Mouse (Mus musculus) kidney, embryonic 16.5 days (tissue): ENCODE data around the gene Trnp1. TPM values are rescaled to one million over a fixed set of nuclear protein-coding genes. Genes with fewer than 3 reads are reported as not detected.

Experiments
- ATAC-seq: fragments of 200-750 bp; cut with Nextera tagmentation; 2 replicates; pipeline ENCODE4 v1.8.0; 2017; ENCODE audit warnings: moderate TSS enrichment; ENCODE audit not compliant: low FRiP score, low TSS enrichment
- H3K27ac ChIP-seq: fragments of 300-500 bp; sonication (generic); 2 replicates; pipeline ENCODE4 v1.5.1; 2014; ENCODE audit warnings: low read length
- H3K27me3 ChIP-seq: fragments of 300-500 bp; sonication (generic); 2 replicates; pipeline ENCODE4 v1.6.1; 2014; ENCODE audit warnings: low read length, control low read depth, mixed read lengths; ENCODE audit not compliant: insufficient read depth
- H3K36me3 ChIP-seq: fragments of 300-500 bp; sonication (generic); 2 replicates; pipeline ENCODE4 v1.6.1; 2014; ENCODE audit warnings: low read length, control low read depth, mixed read lengths; ENCODE audit not compliant: insufficient read depth
- H3K4me1 ChIP-seq: fragments of 300-500 bp; sonication (generic); 2 replicates; pipeline ENCODE4 v1.6.1; 2014; ENCODE audit warnings: low read length, control low read depth, mixed read lengths; ENCODE audit not compliant: insufficient read depth
- H3K4me2 ChIP-seq: fragments of 300-500 bp; sonication (generic); replicated peaks from 2 replicates; pipeline ENCODE4 v1.6.1; 2014; ENCODE audit warnings: low read depth, low read length
- H3K4me3 ChIP-seq: fragments of 300-500 bp; sonication (generic); 2 replicates; pipeline ENCODE4 v1.5.1; 2014; ENCODE audit warnings: mild to moderate bottlenecking, low read length
- H3K9ac ChIP-seq: fragments of 300-500 bp; sonication (generic); replicated peaks from 2 replicates; pipeline ENCODE4 v1.6.1; 2014; ENCODE audit warnings: low read length
- H3K9me3 ChIP-seq: fragments of 300-500 bp; sonication (generic); 2 replicates; pipeline ENCODE4 v1.6.1; 2016; ENCODE audit warnings: low read length, control low read depth
- WGBS: fragments of 180-500 bp; shearing (Covaris S2); extraction: QIAGEN DNeasy Blood & Tissue Kit; methylation state at CpG from one replicate; pipeline ENCODE4 v1.1.7; 2014; 5-methylcytosine and 5-hydroxymethylcytosine counted together
- polyA plus RNA-seq: library from polyadenylated mRNA; unstranded; fragments of >200 nt; fragmentation: Nextera tagmentation; extraction: Ambion mirVana; gene quantifications from 2 replicates; pipeline ENCODE4 v1.2.1, GENCODE M21; 2015

The Trnp1 gene
- polyA plus RNA-seq, 1 experiment from 2014 or later, result 0.75 TPM

GRCm38 (mm10) chr4:133448708-133449388, 49.5 kb downstream of the Trnp1 start:
- Histone ChIP-seq H3K9ac (no peak overlapping the region), H3K4me2 (no peak overlapping the region), H3K4me1 (0 out of 2 replicates have a peak, but pooled peaks cover 9% of the 10 kb centered on the region), H3K27ac (no peak overlapping the region), H3K9me3 (no peaks in the 10 kb centered on the region), H3K4me3 (no peak overlapping the region), H3K36me3 (no peaks in the 10 kb centered on the region), H3K27me3 (no peaks in the 10 kb centered on the region)
- no peak for ATAC-seq
- 60% methylated on average over 8 of the region's 8 CpGs for WGBS

- H3K36me3 ChIP-seq, result no peaks in the 10 kb centered on the region
Measured at GRCm38 (mm10) chr4:133447967-133448366, 50.4 kb downstream of the Trnp1 start.

GRCm38 (mm10) chr4:133447366-133447765, 51.0 kb downstream of the Trnp1 start:
- 0 out of 2 replicates have a peak, but pooled peaks cover 9% of the 10 kb centered on the region for H3K4me1 ChIP-seq
- no peak for ATAC-seq
- no peak overlapping the region for H3K27ac ChIP-seq
- H3K27me3 ChIP-seq, result no peaks in the 10 kb centered on the region
- no peaks in the 10 kb centered on the region for H3K9me3 ChIP-seq
- H3K9ac ChIP-seq, result no peak overlapping the region
- H3K36me3 ChIP-seq, result no peaks in the 10 kb centered on the region
- H3K4me2 ChIP-seq, result no peak overlapping the region
- no peak overlapping the region for H3K4me3 ChIP-seq
- 61% methylated on average over 5 of the region's 5 CpGs for WGBS

More at GRCm38 (mm10) chr4:133447967-133448366, 50.4 kb downstream of the Trnp1 start:
- 84% methylated on average over 11 of the region's 11 CpGs for WGBS
- Histone ChIP-seq H3K4me3 (no peak overlapping the region), H3K4me1 (0 out of 2 replicates have a peak, but pooled peaks cover 9% of the 10 kb centered on the region), H3K4me2 (no peak overlapping the region), H3K27ac (no peak overlapping the region), H3K27me3 (no peaks in the 10 kb centered on the region), H3K9ac (no peak overlapping the region), H3K9me3 (no peaks in the 10 kb centered on the region)
- no peak for ATAC-seq

- H3K9me3 ChIP-seq, result no peaks in the 10 kb centered on the region
- H3K36me3 ChIP-seq, result no peaks in the 10 kb centered on the region
- no peak overlapping the region for H3K9ac ChIP-seq
- no peak overlapping the region for H3K4me3 ChIP-seq
- ATAC-seq, result no peak
- H3K27me3 ChIP-seq, result no peaks in the 10 kb centered on the region
- WGBS, result 89% methylated on average over 5 of the region's 5 CpGs
- H3K4me2 ChIP-seq, result no peak overlapping the region
- H3K27ac ChIP-seq, result no peak overlapping the region
- 0 out of 2 replicates have a peak, but pooled peaks cover 9% of the 10 kb centered on the region for H3K4me1 ChIP-seq
Measured at GRCm38 (mm10) chr4:133445727-133446126, 52.6 kb downstream of the Trnp1 start.

- H3K4me1 ChIP-seq, result peaks cover 16% of the 10 kb centered on the region
- H3K27me3 ChIP-seq, result no peaks in the 10 kb centered on the region
- no peak overlapping the region for H3K4me3 ChIP-seq
- H3K4me2 ChIP-seq, result no peak overlapping the region
- H3K36me3 ChIP-seq, result no peaks in the 10 kb centered on the region
- no peaks in the 10 kb centered on the region for H3K9me3 ChIP-seq
- no peak for ATAC-seq
- no peak overlapping the region for H3K9ac ChIP-seq
- WGBS, result 58% methylated on average over 5 of the region's 5 CpGs
- no peak overlapping the region; the same call in 1 of the 2 replicates for H3K27ac ChIP-seq
Measured at GRCm38 (mm10) chr4:133443085-133443484, 55.3 kb downstream of the Trnp1 start.

- H3K4me2 ChIP-seq, result no peak overlapping the region
- no peak overlapping the region for H3K9ac ChIP-seq
- no peak overlapping the region for H3K27ac ChIP-seq
- WGBS, result 53% methylated on average over 3 of the region's 3 CpGs
- H3K4me3 ChIP-seq, result no peak overlapping the region
- H3K27me3 ChIP-seq, result no peaks in the 10 kb centered on the region
- H3K36me3 ChIP-seq, result no peaks in the 10 kb centered on the region
- no peak for ATAC-seq
- H3K9me3 ChIP-seq, result no peaks in the 10 kb centered on the region
- H3K4me1 ChIP-seq, result peaks cover 16% of the 10 kb centered on the region
Measured at GRCm38 (mm10) chr4:133442194-133442593, 56.2 kb downstream of the Trnp1 start.

Other genes starting within 250 kb of the Trnp1 start
- gene Sytl1, start 235.4 kb downstream of the Trnp1 start, polyA plus RNA-seq, result 1.1 and 1.5 TPM in 2 replicates
- 90.4 and 97.7 TPM in 2 replicates for gene Tmem222, start 220.8 kb downstream of the Trnp1 start, polyA plus RNA-seq
- 12.9 and 14.4 TPM in 2 replicates for gene Wdtc1, start 145.1 kb downstream of the Trnp1 start, polyA plus RNA-seq
- gene Slc9a1, start 128.8 kb downstream of the Trnp1 start, polyA plus RNA-seq, result 9.5 and 10.7 TPM in 2 replicates
- gene Tent5b, start 18.4 kb downstream of the Trnp1 start, polyA plus RNA-seq, result 1.6 TPM in 2 replicates
- 26.9 and 29.6 TPM in 2 replicates for gene Kdf1, start 20.4 kb upstream of the Trnp1 start, polyA plus RNA-seq
- gene Nudc, start 47.4 kb upstream of the Trnp1 start, polyA plus RNA-seq, result 293 and 321 TPM in 2 replicates
- 0.57 and 0.97 TPM in 2 replicates for gene Nr0b2, start 54.8 kb upstream of the Trnp1 start, polyA plus RNA-seq
- gene Gpatch3, start 76.2 kb upstream of the Trnp1 start, polyA plus RNA-seq, result 7.5 and 8.3 TPM in 2 replicates
- gene Gpn2, start 85.8 kb upstream of the Trnp1 start, polyA plus RNA-seq, result 20.9 and 21.0 TPM in 2 replicates
- gene Sfn, start 103.6 kb upstream of the Trnp1 start, polyA plus RNA-seq, result 20.7 and 21.4 TPM in 2 replicates
- 2.4 and 4.4 TPM in 2 replicates for gene Zdhhc18, start 151.6 kb upstream of the Trnp1 start, polyA plus RNA-seq
- 19.2 and 22.7 TPM in 2 replicates for gene Pigv, start 174.1 kb upstream of the Trnp1 start, polyA plus RNA-seq